Mouse (Mus musculus) liver, postnatal 0 days (tissue): ENCODE results near the gene Wdr25. TPM values are rescaled to one million over a fixed set of nuclear protein-coding genes. Genes with fewer than 3 reads are reported as not detected.

Experiments used
- ATAC-seq: fragments of 200-750 bp; cut with Nextera tagmentation; 2 replicates; pipeline ENCODE4 v1.8.0; 2017; ENCODE audit warnings: mild to moderate bottlenecking, moderate library complexity
- DNase-seq: peaks from one replicate; pipeline ENCODE4 v3.0.0-alpha.2; 2016
- H3K27ac ChIP-seq: fragments of 300-500 bp; sonication (generic); 2 replicates; pipeline ENCODE4 v1.5.1; 2014; ENCODE audit warnings: antibody characterized with exemption, moderate library complexity, mild to moderate bottlenecking, low read depth
- H3K27me3 ChIP-seq: fragments of 300-500 bp; sonication (generic); 2 replicates; pipeline ENCODE4 v1.6.1; 2014; ENCODE audit warnings: low read length, control low read depth, mixed read lengths; ENCODE audit not compliant: insufficient read depth
- H3K36me3 ChIP-seq: fragments of 300-500 bp; sonication (generic); replicated peaks from 2 replicates; pipeline ENCODE4 v1.6.1; 2014; ENCODE audit warnings: mild to moderate bottlenecking, control low read depth, low read length, moderate library complexity, mixed read lengths; ENCODE audit not compliant: insufficient read depth
- H3K4me1 ChIP-seq: fragments of 300-500 bp; sonication (generic); 2 replicates; pipeline ENCODE4 v1.6.1; 2014; ENCODE audit warnings: antibody characterized with exemption, mild to moderate bottlenecking, control low read depth; ENCODE audit not compliant: insufficient read depth
- H3K4me2 ChIP-seq: fragments of 300-500 bp; sonication (generic); 2 replicates; pipeline ENCODE4 v1.6.1; 2014; ENCODE audit warnings: low read depth, mild to moderate bottlenecking, low read length, moderate library complexity, mixed read lengths
- H3K4me3 ChIP-seq: fragments of 300-500 bp; sonication (generic); 2 replicates; pipeline ENCODE4 v1.5.1; 2014; ENCODE audit warnings: low read depth, low read length
- H3K9ac ChIP-seq: fragments of 300-500 bp; sonication (generic); replicated peaks from 2 replicates; pipeline ENCODE4 v1.6.1; 2014; ENCODE audit warnings: mild to moderate bottlenecking, moderate library complexity
- H3K9me3 ChIP-seq: fragments of 300-500 bp; sonication (generic); 2 replicates; pipeline ENCODE4 v1.6.1; 2016; ENCODE audit warnings: mild to moderate bottlenecking, control low read depth, low read length, mixed read lengths
- CTCF ChIP-seq: sonication (generic); IDR thresholded peaks from 2 replicates; pipeline ENCODE4 v1.5.1; 2016; ENCODE audit warnings: antibody characterized with exemption, low read depth
- EP300 ChIP-seq: IDR thresholded peaks from 2 replicates; pipeline ENCODE4 v1.6.1; 2016; ENCODE audit warnings: antibody characterized with exemption, low read depth, mild to moderate bottlenecking
- WGBS: fragments of 180-500 bp; shearing (Covaris S2); extraction: QIAGEN DNeasy Blood & Tissue Kit; methylation state at CpG from one replicate; pipeline ENCODE4 v1.1.7; 2014; ENCODE audit not compliant: insufficient replicate concordance; 5-methylcytosine and 5-hydroxymethylcytosine counted together
- polyA plus RNA-seq: library from polyadenylated mRNA; unstranded; fragments of >200 nt; fragmentation: Nextera tagmentation; extraction: Ambion mirVana; gene quantifications from 2 replicates; pipeline ENCODE4 v1.2.1, GENCODE M21; 2015

Wdr25 gene
- polyA plus RNA-seq, 1 experiment from 2014 or later = 2.6 TPM

DNA sequence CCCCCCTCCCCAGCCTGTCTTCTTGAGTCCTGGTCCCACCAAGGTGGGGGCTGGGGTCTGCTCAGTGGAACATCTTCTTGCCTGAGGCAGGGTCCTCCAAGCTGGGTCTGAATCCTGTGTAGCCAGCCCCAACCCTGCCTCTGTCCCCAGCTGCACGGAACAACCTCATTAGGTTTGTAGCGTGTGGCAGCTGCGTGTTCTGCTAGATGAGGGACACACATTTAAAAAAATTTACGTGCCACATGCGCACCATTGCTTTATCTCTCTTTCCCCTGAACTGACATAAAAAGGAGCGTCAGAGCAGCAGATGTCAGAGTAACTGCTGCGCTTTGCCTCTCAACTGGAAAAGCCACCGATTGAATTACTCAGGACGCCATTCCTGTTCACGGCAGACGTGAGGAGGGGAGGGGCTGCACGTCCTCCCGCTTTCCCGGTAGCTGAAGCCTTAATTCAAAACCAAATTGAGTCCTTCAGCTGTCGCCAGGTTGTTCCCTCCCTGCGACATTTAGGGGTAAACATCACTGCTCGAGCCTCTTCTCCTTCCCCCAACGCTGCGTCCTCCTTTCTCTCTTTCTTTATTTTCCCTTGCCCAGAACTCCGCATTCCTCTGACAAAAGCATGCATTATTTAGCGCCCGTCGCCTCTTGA lies 65.7 kb downstream of the Wdr25 start:
- DNase-seq = no peak
- H3K4me2 ChIP-seq = no peak overlapping the region
- no peak overlapping the region for H3K27ac ChIP-seq
- no peak overlapping the region for H3K4me3 ChIP-seq
- TF ChIP-seq EP300 (no peak), CTCF (no peak)
- WGBS = 21% methylated on average over 23 of the region's 23 CpGs
- H3K36me3 ChIP-seq = no peaks in the 10 kb centered on the region
- H3K9ac ChIP-seq = no peak overlapping the region
- 0 out of 2 replicates have a peak, but pooled peaks have one; percentile 13 for ATAC-seq
- no peaks in the 10 kb centered on the region for H3K9me3 ChIP-seq
- H3K27me3 ChIP-seq = 0 out of 2 replicates have a peak, but pooled peaks cover 2% of the 10 kb centered on the region
- no peaks in the 10 kb centered on the region for H3K4me1 ChIP-seq

DNA sequence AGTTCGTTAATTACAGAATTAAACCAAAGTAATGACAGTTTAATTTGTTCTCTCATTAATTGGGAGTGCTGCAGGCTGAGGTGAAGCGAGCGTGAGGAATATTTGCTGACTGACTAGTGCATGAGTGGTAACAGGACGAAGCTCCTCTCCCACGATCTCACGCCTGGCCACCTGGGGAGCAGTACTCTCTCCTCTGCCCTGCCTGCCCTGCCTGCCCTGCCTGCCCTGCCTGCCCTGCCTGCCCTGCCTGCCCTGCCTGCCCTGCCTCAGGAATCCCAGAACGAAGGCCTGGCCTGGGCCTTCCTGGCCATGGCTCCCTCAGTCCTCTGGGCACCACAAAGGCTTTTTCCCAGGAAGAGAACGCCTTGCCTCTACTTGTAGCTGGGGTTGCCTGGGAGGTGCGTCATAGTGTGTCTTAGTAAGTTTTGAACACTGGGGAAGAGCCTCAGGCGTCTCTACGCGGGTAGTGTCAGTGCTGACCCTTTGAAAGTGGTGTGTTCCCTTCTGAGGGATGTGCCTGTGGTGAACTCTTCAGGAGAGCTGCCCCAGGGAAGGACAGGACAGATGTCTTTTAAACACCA lies 66.3 kb downstream of the Wdr25 start:
- Histone ChIP-seq H3K9me3 (no peaks in the 10 kb centered on the region), H3K4me2 (no peak overlapping the region), H3K9ac (no peak overlapping the region), H3K4me1 (no peaks in the 10 kb centered on the region), H3K36me3 (no peaks in the 10 kb centered on the region), H3K27ac (no peak overlapping the region), H3K27me3 (0 out of 2 replicates have a peak, but pooled peaks cover 2% of the 10 kb centered on the region), H3K4me3 (no peak overlapping the region)
- 62% methylated on average over 12 of the region's 12 CpGs for WGBS
- DNase-seq (no peak), ATAC-seq (no peak)
- TF ChIP-seq EP300 = no peak
- no peak for TF ChIP-seq CTCF

DNA sequence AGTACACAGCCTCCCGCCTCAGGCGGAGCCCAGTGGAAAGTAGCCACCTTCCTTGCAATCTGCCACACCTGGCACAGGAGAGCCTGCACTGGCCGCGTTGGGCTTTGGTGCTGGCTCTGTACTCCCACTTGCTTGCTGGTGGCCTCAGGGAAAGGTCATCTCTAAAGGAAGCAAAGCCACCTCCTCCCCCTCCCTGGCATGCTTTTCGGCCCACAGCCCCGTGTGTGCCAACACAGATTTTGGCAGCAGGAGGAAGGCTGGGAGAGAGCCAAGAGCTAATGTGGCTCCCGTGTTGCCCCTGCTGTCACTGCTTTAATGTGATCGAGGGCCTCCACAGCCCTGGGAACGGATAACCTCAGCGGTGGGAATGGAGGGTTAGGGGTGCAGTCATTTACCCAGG lies 66.8 kb downstream of the Wdr25 start:
- ATAC-seq (no peak), DNase-seq (no peak)
- WGBS = 71% methylated on average over 10 of the region's 10 CpGs
- Histone ChIP-seq H3K4me3 (no peak overlapping the region), H3K36me3 (no peaks in the 10 kb centered on the region), H3K4me2 (no peak overlapping the region), H3K4me1 (no peaks in the 10 kb centered on the region), H3K27me3 (0 out of 2 replicates have a peak, but pooled peaks cover 2% of the 10 kb centered on the region), H3K27ac (no peak overlapping the region), H3K9ac (no peak overlapping the region), H3K9me3 (no peaks in the 10 kb centered on the region)
- TF ChIP-seq CTCF (no peak), EP300 (no peak)

DNA sequence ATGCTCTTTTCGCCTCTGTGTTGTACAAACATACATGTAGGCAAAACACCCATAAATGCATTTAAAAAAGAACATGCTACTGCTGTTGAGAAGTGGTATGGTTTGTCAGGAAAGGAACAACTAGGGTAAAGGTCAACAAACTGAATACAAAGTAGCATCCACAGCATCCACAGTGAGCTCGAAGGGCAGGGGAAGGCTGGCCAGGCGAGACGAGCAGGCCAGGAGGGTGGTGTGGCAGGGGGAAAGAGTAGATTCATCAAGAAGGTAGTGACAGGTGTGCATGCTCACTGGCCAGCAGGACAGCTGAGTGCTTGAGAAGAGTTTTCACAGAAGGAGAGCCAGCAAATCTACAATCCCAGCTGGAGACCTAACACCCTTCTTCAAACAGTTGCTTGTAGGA lies 74.2 kb downstream of the Wdr25 start:
- Histone ChIP-seq H3K9me3 (no peaks in the 10 kb centered on the region), H3K4me1 (no peaks in the 10 kb centered on the region), H3K36me3 (no peaks in the 10 kb centered on the region), H3K4me3 (no peak overlapping the region), H3K27me3 (no peaks in the 10 kb centered on the region), H3K9ac (no peak overlapping the region), H3K27ac (no peak overlapping the region), H3K4me2 (no peak overlapping the region)
- no peak for DNase-seq
- no peak for ATAC-seq
- WGBS = 72% methylated on average over 4 of the region's 4 CpGs
- no peak for TF ChIP-seq EP300
- TF ChIP-seq CTCF = no peak

DNA sequence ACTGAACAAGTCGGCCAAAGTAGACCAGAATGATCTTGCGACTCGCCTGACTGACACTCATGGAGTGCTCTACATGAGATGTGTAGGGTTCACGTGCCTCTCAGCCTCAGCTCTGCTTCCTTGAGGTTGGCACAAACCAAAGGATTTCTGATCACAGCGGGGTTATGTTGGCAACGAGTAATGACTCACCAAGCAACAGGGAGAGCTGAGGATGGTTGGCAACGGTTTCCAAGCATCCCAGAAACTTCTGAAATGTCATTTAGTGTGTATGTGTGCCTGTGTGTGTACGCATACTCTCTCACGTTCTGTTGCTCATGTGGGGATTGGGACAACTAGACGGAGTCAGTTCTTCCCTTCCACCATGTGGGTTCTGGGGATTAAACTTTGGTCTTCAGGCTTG lies 74.6 kb downstream of the Wdr25 start:
- 80% methylated on average over 10 of the region's 10 CpGs for WGBS
- TF ChIP-seq CTCF (no peak), EP300 (no peak)

DNA sequence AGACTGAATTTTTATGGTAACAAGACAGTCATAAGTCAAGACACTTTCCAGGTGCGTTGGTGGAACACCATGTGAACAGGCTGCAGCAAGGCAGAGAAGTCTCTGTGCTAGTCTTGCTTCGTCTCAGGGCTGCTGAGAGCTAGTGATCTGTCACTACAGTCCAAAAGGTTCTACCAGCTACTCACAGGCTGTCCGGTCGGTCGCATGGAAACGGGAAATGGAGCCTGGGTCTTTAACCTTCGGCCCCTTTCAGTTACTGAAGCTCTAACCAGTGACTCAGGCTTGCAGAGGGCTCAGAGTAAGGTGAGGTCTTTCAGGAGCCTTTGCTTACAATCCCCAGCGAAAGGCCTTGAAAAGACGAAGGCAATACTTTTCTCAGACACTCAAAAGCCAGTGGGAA lies 78.0 kb downstream of the Wdr25 start:
- Histone ChIP-seq H3K27ac (no peak overlapping the region), H3K27me3 (no peaks in the 10 kb centered on the region), H3K4me2 (no peak overlapping the region), H3K36me3 (no peaks in the 10 kb centered on the region), H3K9me3 (no peaks in the 10 kb centered on the region), H3K4me1 (no peaks in the 10 kb centered on the region), H3K4me3 (no peak overlapping the region), H3K9ac (no peak overlapping the region)
- WGBS = 73% methylated on average over 9 of the region's 9 CpGs
- ATAC-seq = no peak
- DNase-seq = no peak
- TF ChIP-seq CTCF = no peak
- TF ChIP-seq EP300 = no peak

More for the DNA sequence above, 74.6 kb downstream of the Wdr25 start:
- no peak overlapping the region for H3K9ac ChIP-seq
- no peaks in the 10 kb centered on the region for H3K36me3 ChIP-seq
- H3K4me2 ChIP-seq = no peak overlapping the region
- no peak overlapping the region for H3K4me3 ChIP-seq
- H3K27ac ChIP-seq = no peak overlapping the region
- no peaks in the 10 kb centered on the region for H3K27me3 ChIP-seq
- H3K9me3 ChIP-seq = no peaks in the 10 kb centered on the region
- H3K4me1 ChIP-seq = no peaks in the 10 kb centered on the region
- ATAC-seq (no peak), DNase-seq (no peak)
